Mouse (Mus musculus) midbrain, embryonic 13.5 days (tissue): Measurements from ENCODE around the gene Rhof. TPM values are rescaled to one million over a fixed set of nuclear protein-coding genes. Genes with fewer than 3 reads are reported as not detected.

Experiments
- ATAC-seq: fragments of 200-750 bp; cut with Nextera tagmentation; 2 replicates; pipeline ENCODE4 v1.8.0; 2017; ENCODE audit warnings: mild to moderate bottlenecking, moderate TSS enrichment, moderate library complexity
- H3K27ac ChIP-seq: fragments of 300-500 bp; sonication (generic); 2 replicates; pipeline ENCODE4 v1.5.1; 2015; ENCODE audit warnings: inconsistent platforms, mild to moderate bottlenecking, moderate library complexity
- H3K27me3 ChIP-seq: fragments of 300-500 bp; sonication (generic); 2 replicates; pipeline ENCODE4 v1.6.1; 2015; ENCODE audit warnings: mild to moderate bottlenecking, inconsistent platforms
- H3K36me3 ChIP-seq: fragments of 300-500 bp; sonication (generic); 2 replicates; pipeline ENCODE4 v1.6.1; 2015; ENCODE audit warnings: mild to moderate bottlenecking, inconsistent platforms
- H3K4me1 ChIP-seq: fragments of 300-500 bp; sonication (generic); replicated peaks from 2 replicates; pipeline ENCODE4 v1.6.1; 2015; ENCODE audit warnings: inconsistent platforms
- H3K4me2 ChIP-seq: fragments of 300-500 bp; sonication (generic); replicated peaks from 2 replicates; pipeline ENCODE4 v1.6.1; 2015; ENCODE audit warnings: moderate library complexity, mild to moderate bottlenecking, inconsistent platforms
- H3K4me3 ChIP-seq: fragments of 300-500 bp; sonication (generic); replicated peaks from 2 replicates; pipeline ENCODE4 v1.5.1; 2015; ENCODE audit warnings: mild to moderate bottlenecking, inconsistent platforms
- H3K9ac ChIP-seq: fragments of 300-500 bp; sonication (generic); replicated peaks from 2 replicates; pipeline ENCODE4 v1.6.1; 2015; ENCODE audit warnings: mild to moderate bottlenecking, inconsistent platforms
- H3K9me3 ChIP-seq: fragments of 300-500 bp; sonication (generic); 2 replicates; pipeline ENCODE4 v1.6.1; 2016; ENCODE audit warnings: mild to moderate bottlenecking, inconsistent platforms
- WGBS: fragments of 180-500 bp; shearing (Covaris S2); methylation state at CpG from one replicate; pipeline ENCODE4 v1.1.7; 2015; 5-methylcytosine and 5-hydroxymethylcytosine counted together
- polyA plus RNA-seq: library from polyadenylated mRNA; unstranded; fragments of >200 nt; fragmentation: Nextera tagmentation; extraction: Ambion mirVana; gene quantifications from 2 replicates; pipeline ENCODE4 v1.2.1, GENCODE M21; 2015

The Rhof gene
- polyA plus RNA-seq, 1 experiment from 2014 or later = 3.3 TPM

DNA sequence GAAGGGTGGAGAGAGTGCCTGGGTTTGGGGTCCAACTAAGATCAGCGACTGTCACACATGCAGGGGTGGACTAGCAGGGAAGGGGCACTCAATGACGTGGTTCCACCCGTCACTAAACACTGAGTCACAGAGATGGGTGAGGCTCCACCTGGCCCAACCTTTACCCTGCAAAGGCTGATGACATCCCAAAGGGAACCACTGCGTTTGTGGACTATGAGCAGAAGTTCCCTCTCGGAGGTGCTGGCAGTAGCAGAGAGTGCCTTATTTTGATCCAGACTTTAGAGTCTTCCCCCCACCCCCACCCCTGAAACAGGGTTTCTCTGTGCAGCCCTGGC is 1.7 kb downstream of the Rhof start:
- Histone ChIP-seq H3K27me3 (no peaks in the 10 kb centered on the region), H3K9me3 (no peaks in the 10 kb centered on the region), H3K36me3 (peaks cover 79% of the 10 kb centered on the region), H3K4me2 (no peak overlapping the region), H3K27ac (no peak overlapping the region), H3K4me3 (no peak overlapping the region), H3K4me1 (peaks cover 45% of the 10 kb centered on the region), H3K9ac (no peak overlapping the region)
- no peak for ATAC-seq
- 90% methylated on average over 5 of the region's 5 CpGs for WGBS

DNA sequence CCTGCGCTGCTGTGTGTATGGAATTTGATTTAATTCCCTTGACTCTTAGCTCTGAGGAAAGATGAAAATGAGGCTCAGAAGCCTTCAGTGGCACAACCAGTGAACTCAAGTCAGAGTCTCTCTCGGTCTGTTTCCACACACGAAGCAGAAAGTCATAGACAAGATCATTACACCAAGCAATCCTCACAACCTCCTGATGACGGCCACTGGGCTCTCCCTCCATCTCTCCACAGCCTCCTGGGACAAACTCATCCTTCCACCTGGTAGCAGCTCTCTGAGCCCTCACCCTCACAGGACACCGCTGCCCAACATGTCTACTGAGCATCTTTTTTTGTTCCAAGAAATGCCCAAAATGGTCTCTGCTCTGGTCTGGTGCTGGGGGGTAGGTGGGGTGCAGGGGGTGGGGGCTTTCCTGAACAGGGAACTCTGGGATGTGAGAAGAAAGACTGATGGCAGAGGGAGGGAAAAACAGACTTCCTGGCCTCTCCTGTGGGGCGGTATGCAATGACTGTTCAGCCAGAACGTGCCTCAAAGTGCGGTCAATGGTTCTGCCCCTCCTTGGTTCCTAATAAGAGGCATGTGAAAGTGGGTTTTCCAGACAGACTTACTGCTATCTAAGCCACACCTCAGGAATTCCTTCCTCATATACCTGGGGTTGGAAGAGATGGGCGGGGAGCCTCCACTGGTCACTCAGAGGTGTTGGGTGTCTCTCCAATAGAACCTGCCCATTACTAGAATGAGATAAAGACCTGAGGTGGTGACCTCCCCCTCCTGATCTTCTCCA is 2.3 kb downstream of the Rhof start:
- Histone ChIP-seq H3K4me1 (peaks cover 39% of the 10 kb centered on the region), H3K4me2 (no peak overlapping the region), H3K27me3 (no peaks in the 10 kb centered on the region), H3K9ac (no peak overlapping the region; the same call in 1 of the 2 replicates), H3K4me3 (no peak overlapping the region), H3K36me3 (peaks cover 79% of the 10 kb centered on the region), H3K27ac (no peak overlapping the region), H3K9me3 (no peaks in the 10 kb centered on the region)
- no peak for ATAC-seq
- WGBS = 88% methylated on average over 9 of the region's 9 CpGs

DNA sequence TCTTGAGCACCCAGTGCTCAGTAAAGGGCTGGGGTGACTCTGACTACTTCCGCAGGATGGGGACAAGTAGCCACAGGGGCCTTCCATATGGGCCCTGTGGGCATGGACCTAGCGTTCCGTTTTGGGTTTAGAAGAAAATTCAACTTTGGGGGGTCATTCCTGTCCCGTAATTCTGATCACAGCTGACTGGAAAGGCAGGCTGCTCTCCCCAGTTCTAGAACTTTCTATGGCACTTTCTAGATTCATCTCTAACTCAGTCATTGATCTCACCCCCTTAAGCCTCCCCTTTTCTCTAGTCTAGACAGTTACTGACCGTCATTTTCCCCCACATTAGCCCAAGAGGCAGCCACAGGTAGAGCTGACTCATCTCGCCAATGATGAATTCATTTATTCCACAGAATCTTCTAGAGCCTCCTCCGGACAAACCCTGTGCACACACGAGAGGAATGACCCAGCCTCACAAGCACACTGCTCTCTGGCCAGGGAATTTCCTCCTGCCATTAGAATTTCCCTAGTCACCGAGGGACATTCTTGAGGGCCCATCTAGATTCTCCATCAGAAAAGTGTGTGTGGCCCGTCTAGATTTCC is 3.2 kb downstream of the Rhof start:
- Histone ChIP-seq H3K4me1 (peaks cover 30% of the 10 kb centered on the region), H3K4me3 (no peak overlapping the region), H3K27me3 (no peaks in the 10 kb centered on the region), H3K9ac (no peak overlapping the region; the same call in 1 of the 2 replicates), H3K9me3 (no peaks in the 10 kb centered on the region), H3K27ac (no peak overlapping the region), H3K4me2 (no peak overlapping the region), H3K36me3 (peaks cover 72% of the 10 kb centered on the region)
- no peak for ATAC-seq
- 89% methylated on average over 10 of the region's 10 CpGs for WGBS

DNA sequence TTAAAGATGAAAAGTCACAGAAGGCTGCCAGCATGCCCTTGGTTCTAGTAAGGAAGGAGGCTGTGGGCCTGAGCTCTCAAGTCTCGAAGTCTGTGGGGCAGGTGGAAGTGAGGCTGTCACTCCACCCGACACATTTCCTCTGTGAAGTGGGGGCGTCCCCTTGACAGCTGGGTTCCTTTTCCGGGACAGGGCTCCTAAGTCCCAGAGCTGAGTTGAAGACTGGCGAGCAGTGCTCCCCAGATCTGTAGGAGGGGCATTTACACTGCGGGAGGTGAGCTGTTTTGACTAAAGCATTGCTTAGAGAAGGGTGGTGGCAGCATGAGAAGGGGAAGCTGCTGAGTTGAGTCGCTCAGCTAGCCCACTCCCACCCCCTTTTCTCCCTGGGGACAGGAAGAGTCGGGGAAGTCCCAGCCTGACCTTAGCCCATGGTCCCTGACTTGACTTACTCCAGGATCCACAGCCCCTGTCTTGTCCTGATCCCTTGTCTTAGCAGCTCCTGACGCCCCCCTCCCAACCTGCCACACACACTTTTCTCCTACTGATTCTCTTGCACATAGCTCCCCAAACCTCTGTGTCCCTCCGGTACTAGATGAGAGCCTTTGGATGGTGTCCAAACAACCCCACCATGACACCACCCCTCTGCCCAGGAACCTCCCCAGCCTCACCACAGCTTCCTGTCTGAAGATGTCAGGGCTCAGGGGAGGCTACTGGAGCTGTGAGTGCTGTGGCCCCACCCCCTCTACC is 3.9 kb downstream of the Rhof start:
- no peak for ATAC-seq
- Histone ChIP-seq H3K9ac (no peak overlapping the region), H3K36me3 (peaks cover 70% of the 10 kb centered on the region), H3K27me3 (no peaks in the 10 kb centered on the region), H3K9me3 (no peaks in the 10 kb centered on the region), H3K4me2 (no peak overlapping the region), H3K27ac (no peak overlapping the region), H3K4me3 (no peak overlapping the region), H3K4me1 (peaks cover 23% of the 10 kb centered on the region)
- WGBS = 70% methylated on average over 10 of the region's 10 CpGs

DNA sequence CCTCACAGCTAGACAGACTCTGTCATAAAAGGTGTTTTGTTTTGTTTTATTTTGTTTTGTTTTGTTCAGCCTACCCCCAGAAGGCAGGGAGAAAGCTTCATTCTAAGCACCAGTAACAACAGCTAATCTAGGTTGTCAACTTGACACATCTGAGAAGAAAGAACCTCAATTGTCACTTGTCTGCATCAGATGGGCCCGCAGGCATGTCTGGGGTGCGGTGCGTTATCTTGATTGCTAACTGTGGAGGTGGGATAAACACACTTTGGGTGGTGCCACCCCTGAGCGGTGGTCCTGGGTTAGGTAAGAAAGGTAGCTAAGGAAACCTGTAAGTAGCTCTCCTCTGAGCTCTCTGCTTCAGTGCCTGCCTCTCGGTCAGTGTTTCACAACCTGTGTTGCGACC is 5.5 kb downstream of the Rhof start:
- Histone ChIP-seq H3K4me1 (peaks cover 8% of the 10 kb centered on the region), H3K4me3 (no peak overlapping the region), H3K36me3 (peaks cover 80% of the 10 kb centered on the region), H3K9me3 (no peaks in the 10 kb centered on the region), H3K27me3 (no peaks in the 10 kb centered on the region), H3K4me2 (no peak overlapping the region), H3K27ac (no peak overlapping the region), H3K9ac (no peak overlapping the region)
- ATAC-seq = no peak
- WGBS = 86% methylated on average over 6 of the region's 6 CpGs

DNA sequence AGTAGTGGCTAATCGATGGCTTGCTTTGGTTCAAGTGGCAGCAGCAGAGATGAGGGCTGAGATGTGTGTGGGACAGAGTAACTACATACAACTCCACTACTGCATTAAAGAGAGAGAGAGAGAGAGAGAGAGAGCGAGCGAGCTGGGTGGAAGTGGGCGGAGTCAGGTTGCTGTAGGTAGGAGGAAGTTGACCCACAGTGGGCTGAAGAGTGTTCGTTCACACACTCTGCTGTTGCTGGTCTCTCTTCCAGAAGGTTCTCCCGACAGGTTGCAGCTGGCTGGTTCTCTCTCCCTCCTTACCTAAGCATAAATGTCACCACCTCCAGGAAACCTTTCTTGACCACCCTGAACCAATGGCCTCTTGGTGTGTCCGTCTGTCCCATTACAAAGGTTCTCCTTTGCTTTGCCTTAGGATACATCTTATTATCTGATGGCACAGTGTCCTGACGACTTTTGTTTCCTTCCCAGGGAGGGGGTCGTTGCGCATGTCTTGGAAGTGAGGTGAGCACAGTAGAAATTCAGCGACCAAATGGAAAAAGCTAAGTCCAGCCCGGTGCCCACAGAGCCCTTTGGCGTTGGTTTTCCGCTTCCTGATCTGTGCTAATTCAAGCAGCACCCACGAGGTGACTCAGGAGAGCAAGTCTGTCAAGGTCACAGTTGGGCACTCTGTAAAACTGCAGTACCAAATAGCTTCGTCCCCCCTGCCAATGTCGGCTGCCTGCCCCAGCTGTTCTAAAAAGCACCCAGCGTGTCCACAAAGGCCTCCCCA is 6.7 kb downstream of the Rhof start:
- no peak for ATAC-seq
- Histone ChIP-seq H3K27ac (no peak overlapping the region), H3K36me3 (peaks cover 74% of the 10 kb centered on the region), H3K4me2 (no peak overlapping the region), H3K27me3 (no peaks in the 10 kb centered on the region), H3K4me3 (no peak overlapping the region), H3K9ac (no peak overlapping the region), H3K4me1 (peaks cover 2% of the 10 kb centered on the region), H3K9me3 (no peaks in the 10 kb centered on the region)
- WGBS = 88% methylated on average over 18 of the region's 18 CpGs

DNA sequence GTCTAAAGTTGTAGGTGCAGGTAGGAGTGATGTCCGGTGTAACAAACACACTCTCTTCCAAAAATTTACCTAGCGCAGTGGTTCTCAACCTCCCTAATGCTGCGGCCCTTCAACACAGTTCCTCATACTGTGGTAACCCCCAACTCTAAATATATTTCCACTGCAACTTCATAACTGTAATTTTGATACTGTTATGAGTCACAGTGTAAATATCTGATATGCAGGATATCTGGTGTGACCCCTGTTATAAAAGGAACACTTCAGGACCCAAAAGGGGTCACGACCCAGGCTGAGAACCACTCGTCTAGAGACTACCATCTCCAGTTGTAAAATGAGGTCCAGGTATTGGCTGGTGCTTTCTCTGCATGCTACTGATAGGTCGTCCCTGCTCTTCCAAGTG is 7.4 kb downstream of the Rhof start:
- H3K9me3 ChIP-seq = no peaks in the 10 kb centered on the region
- H3K27me3 ChIP-seq = no peaks in the 10 kb centered on the region
- peaks cover 67% of the 10 kb centered on the region for H3K36me3 ChIP-seq
- WGBS = 93% methylated on average over 6 of the region's 6 CpGs
- no peak overlapping the region for H3K4me3 ChIP-seq
- H3K27ac ChIP-seq = no peak overlapping the region
- peaks cover 5% of the 10 kb centered on the region for H3K4me1 ChIP-seq
- ATAC-seq = no peak
- no peak overlapping the region for H3K9ac ChIP-seq
- no peak overlapping the region for H3K4me2 ChIP-seq

DNA sequence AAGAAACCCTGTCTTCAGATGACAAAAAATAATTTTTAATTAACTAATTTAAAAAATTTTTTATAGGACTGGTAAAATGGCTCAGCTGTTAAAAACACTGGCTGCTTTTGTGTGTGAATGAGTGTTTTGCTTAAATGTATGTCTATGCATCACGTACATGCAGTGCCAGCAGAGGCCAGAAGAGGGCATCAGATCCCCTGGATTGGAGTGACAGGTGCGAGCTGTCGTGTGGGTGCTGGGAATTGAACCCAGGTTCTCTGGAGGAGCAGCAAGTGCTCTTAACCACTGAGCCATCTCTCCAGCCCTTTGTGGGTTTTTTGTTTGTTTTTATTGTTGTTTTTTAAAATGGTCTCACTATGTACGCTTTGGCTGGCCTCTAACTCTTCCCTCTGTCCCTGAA is 10.3 kb downstream of the Rhof start:
- 86% methylated on average over 4 of the region's 4 CpGs for WGBS
- ATAC-seq = no peak
- H3K36me3 ChIP-seq = peaks cover 38% of the 10 kb centered on the region

DNA sequence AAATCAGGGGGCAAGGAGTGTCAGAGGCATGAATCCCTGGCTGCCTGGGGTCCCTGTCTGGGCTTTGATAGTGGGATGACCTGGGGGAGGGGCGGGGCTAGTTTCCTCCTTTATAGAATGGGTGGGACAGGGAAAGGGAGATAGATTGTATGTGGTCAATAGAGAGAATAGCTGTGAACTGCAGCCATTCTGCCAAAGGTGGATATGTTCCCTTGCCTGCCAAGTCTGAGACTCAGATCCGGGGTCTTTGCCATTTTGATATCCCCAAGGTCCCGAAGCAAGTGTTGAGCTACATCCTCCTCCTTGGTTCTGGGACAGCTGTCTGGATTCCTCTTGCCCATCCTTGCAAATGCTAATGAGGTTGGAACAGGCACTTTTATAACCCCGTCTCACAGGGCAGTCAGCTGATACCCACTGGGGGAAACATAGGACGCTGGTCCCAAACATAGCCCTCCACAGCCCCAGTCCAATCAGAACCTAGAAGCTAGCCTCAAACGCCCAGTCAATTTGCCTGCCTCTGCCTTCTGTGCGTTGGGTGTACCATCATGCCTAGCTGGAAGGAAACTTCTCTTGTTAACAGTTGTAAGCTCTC is 11.8 kb downstream of the Rhof start:
- Histone ChIP-seq H3K4me3 (no peak overlapping the region), H3K27me3 (no peaks in the 10 kb centered on the region), H3K4me1 (peaks cover 5% of the 10 kb centered on the region), H3K4me2 (no peak overlapping the region), H3K9ac (no peak overlapping the region), H3K9me3 (no peaks in the 10 kb centered on the region), H3K36me3 (peaks cover 25% of the 10 kb centered on the region), H3K27ac (no peak overlapping the region)
- ATAC-seq = no peak
- WGBS = 63% methylated on average over 7 of the region's 7 CpGs

More for the DNA sequence above, 10.3 kb downstream of the Rhof start:
- Histone ChIP-seq H3K9me3 (no peaks in the 10 kb centered on the region), H3K9ac (no peak overlapping the region), H3K27me3 (no peaks in the 10 kb centered on the region), H3K4me2 (no peak overlapping the region), H3K27ac (no peak overlapping the region), H3K4me3 (no peak overlapping the region), H3K4me1 (peaks cover 5% of the 10 kb centered on the region)

DNA sequence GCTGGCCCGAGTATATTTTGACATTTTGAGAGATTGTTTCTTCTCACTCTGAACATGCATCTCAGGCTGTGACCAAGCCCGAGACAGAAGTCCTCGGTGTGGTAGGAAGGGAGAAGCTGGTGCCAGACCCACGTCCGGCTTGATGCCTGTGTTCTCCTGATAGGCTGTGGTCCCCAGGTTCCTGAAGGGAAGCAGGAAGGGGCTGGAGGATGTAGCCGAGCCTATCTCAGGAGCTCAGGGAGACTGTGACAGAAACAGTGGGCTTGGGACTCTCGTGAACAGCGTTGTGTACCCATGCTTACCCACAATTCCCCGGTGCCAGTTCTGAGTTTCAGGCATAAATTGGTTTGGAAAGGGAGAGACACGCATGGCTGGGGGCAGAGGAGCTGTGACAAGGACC is 13.7 kb downstream of the Rhof start:
- no peak for ATAC-seq
- H3K27me3 ChIP-seq = no peaks in the 10 kb centered on the region
- H3K9me3 ChIP-seq = no peaks in the 10 kb centered on the region
- no peak overlapping the region for H3K4me2 ChIP-seq
- H3K36me3 ChIP-seq = peaks cover 15% of the 10 kb centered on the region
- H3K27ac ChIP-seq = no peak overlapping the region
- H3K4me1 ChIP-seq = peaks cover 5% of the 10 kb centered on the region
- no peak overlapping the region for H3K9ac ChIP-seq
- WGBS = 86% methylated on average over 10 of the region's 10 CpGs
- no peak overlapping the region for H3K4me3 ChIP-seq

DNA sequence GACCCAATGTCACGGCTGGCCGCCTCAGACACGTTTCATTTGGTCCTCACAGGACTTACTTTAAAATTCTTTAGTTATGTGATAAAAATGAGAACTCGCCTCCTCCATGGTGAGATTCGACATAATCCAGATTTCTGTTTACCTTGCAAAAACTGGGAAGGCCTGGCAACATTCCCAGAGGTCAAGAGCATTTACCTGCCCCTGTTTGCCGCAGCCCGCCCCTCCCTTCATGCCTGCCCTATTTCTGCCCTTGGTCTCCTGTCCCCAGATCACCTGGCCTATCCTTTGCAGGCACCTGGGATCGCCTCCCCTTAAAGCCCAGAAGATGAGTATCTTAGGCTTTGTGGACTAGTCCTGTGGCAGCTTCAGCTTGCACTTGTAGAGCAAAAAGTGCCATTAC is 14.7 kb downstream of the Rhof start:
- ATAC-seq = no peak
- WGBS = 88% methylated on average over 8 of the region's 8 CpGs
- no peak overlapping the region for H3K9ac ChIP-seq
- H3K4me1 ChIP-seq = peaks cover 5% of the 10 kb centered on the region
- H3K36me3 ChIP-seq = peaks cover 4% of the 10 kb centered on the region; the same call in 1 of the 2 replicates
- no peak overlapping the region for H3K4me3 ChIP-seq
- no peak overlapping the region for H3K4me2 ChIP-seq
- H3K27ac ChIP-seq = no peak overlapping the region
- no peaks in the 10 kb centered on the region for H3K9me3 ChIP-seq
- no peaks in the 10 kb centered on the region for H3K27me3 ChIP-seq
